Mouse (Mus musculus): ENCODE data around the gene Cd151.

The Cd151 gene

DNA sequence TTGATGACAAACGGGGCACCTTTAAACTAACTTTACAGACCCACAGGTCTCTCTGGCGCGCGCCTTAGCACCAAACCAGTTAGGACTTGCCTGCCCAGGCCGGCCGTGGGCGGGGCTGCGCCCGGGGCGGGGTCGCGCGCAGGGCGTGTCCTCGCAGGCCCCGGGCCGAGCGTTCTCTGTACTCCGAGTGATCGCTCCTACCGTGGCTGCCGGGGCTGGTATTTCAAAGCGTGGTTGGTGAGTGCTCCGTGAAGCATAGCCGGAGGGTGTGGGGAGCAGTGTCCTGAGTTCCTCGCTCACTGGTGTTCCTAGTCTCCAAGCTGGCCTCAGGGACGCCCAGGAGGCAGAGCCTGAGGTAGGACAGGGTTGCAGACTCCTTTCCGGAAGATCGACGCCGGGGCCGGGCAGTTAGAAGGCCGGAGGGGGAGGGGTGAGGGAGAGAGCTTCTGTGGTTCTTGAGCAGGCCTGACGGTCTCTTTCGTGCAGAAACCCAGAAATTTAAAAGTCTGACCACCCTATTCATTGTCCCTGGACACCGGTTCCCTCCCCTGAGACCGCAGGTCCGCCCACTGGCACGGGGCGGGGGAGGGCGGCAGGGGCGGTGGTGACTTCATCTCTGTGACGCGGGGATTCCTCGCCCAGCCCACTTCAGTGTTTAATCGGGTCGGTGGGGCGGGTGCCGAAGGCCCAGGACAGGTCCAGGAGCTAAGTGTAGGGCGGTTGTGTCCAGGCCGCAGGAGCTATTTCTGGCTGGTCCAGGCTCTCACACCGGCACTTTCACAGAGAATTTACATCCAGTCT, at the start of gene Cd151:
TSS of gene Cd151 (plus strand) at position 163 of the 801 bp plus-strand sequence.
- DNase-seq (ENCODE audit: low spot score in 2 of 2) = peak in 1 of 2 experiments; percentile 52

DNA sequence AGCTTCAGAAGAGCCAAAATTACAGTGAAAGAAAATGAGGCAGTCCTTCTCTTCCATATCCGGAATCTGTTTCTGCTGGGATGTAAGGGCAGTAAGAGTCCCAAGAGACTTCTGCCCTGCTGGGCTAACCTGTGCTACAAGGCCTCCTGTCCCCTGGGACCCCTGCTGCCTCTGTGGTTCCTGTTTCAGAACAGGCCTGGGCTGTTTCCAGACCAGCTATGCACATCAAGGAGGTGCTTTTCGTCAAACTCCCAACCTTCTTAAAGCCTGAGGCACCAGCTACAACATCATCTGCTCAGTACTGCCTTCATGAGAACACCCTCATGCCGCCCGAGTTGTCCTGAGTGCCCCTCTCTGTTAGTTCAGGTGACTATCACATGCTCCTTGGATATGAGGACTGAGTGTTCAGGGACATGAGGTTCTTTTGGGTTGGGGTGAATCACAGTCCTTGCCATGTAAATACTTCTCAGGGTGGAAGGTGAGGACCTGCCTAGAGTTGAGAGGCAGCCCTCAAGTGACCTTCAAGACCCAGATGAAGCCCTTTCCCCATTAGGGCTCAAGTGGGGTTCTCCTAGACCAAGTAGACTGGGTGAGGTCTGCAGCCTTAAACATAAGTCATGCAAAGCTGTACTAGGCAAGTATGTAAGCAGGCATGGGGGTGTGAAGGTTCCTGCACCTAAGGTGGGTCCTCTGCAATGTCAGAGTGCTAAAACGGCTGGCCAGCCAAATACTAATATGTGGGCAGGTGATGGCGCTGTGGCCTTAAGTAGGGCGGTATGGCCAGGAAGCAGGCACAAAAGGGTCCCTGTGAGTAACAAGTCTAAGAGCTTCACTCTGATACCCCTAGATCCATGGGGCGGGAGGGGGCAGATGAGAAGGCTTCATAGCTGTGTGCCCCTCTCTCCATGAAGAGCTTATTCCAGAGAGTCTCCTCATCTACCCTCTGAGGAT, 49.2 kb upstream of the Cd151 start:
- no peak for DNase-seq (ENCODE audit: low spot score in 2 of 2)

DNA sequence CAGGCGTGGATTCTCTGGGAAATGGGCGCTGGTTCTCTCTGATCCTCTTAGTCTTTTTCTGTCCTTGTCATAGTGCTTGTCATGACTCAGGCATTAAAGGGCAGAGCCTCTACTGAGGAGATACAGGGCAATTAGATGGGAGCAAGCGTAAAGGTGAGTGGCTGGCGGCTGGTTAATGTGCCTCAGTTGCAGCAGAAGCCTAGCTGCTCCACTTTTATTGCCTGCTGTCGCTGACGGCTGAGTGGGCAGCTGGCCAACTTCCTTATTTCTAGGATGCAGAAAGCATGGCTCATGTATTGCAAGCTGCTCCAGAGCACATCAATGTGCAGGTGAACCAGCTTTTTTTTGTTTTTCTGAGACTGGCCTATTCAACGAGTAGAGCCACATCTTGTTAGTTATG, 48.2 kb upstream of the Cd151 start:
- no peak for DNase-seq (ENCODE audit: low spot score in 2 of 2)

DNA sequence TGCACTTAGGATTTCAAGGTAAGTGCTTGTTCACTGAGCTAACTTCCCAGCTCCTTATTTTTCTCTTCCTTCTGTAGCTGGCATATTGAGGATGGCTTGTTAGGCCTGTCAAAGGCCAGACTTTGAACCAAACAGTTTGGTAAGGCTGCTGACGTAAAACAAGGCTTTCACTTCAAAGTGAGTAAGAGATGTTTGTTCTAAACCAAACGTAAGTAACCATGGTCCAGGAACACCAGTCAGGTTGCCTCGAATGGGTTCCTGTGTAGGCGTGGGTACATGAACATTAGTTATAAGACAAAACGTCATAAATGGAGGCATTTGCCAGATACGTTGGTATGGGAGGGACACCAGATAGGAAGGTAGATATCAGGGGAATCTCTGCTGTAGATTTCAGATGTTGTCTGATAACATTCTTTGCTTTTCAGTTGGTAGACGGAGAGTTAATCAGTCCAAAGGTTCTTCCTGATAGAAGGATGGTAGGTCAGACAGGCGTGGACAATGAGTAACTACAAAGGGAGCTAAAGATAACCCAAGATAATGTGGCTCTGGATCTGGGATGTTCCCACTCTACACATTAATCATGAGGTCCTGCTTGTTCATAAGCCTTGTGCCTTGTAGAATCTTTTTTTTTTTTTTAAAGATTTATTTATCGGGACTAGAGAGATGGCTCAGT, 47.0 kb upstream of the Cd151 start:
- no peak for DNase-seq (ENCODE audit: low spot score in 2 of 2)

DNA sequence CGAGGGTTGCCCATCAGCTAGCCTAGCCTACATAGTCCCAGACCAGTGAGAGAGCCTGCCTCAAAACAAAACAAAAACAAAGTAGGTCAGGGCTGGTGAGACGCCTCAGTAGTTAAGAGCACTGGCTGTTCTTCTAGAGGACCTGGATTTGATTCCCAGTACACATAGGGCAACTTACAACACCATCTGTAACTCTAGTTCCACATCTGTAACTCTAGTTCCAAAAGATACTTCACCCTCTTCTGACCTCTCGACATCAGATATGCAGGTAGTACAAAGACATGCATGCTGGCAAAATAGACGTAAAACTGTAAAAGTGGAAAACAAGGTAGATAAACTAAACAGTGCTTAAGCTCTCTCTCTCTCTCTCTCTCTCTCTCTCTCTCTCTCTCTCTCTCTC, 43.4 kb upstream of the Cd151 start:
- no peak for DNase-seq (ENCODE audit: low spot score in 2 of 2)

DNA sequence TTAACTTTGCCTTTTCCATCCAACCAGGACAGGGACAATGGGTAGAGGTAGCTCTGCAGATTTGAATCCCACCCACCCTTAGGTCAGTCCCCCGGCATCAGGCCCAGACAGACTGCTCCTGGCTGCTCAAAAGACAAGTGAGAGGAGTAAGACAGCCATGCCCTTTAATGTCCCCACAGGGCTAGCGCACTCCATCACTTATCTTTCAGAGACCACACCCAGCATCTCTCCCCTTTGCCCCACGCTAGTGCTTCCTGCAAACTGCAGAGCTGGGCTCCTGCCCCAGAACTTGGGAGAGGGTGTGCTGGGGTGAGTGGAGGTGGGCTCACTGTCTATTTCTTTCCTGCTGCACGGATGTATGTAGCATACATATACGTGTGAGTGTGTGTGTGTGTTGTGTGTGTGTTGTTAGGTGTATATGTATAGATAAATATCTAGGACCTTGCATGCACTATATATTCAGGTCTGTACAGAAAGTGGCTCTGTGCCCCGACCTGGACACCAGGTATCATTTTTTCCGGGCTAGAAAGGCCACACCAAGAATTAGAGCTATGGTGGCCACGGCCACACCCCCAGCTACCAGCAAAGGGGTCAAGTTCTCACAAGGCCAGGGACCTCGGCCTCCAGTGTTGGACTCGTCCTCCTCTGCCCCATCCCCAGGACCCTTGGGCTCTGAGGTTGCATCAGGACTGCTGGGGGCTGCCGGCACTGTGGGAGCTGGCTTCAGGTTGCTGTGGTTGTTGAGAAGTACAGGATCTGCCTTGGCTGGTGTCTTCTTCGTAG, 40.1 kb upstream of the Cd151 start:
- no peak for DNase-seq (ENCODE audit: low spot score in 2 of 2)

DNA sequence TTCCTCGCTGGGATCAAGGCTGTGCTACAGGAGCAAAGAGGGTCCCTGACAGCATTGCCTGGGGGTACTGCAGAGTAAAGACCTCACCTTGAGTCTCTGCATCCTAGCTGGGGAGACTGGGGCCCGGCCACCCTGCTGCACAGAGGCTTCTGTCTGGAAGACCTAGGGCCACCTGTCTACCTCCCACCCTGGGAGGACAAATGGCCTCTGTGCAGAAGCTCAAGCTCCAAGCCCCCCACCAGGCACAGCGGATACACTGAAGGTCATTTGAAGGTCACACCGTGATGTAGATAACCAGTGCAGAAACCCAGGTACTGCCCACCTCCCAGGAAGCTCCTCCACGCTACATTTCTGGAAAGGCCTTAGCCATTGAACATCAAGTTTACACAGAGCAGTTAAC, 38.5 kb upstream of the Cd151 start:
- DNase-seq (ENCODE audit: low spot score in 2 of 2) = no peak

DNA sequence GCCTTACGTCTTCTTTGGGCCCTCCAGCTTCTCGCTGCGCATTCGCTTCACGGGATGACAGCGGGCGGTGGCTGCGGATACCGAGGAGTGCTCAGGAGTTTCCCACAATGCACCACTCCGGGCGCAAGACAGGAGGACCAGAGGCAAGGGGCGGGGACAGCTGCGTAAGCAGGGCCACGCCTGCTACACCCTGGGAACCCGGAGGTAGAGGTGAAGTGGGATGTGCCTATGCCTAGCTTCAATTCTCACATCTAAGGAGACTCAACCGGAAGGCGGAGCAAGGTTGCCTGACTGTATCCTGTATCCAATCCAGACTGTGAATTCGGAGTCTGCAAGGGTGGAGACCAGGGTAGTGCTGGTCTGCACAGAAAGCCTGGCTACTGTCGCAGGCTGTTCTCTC, 37.9 kb upstream of the Cd151 start, which contains the start of gene Cend1:
TSS of gene Cend1 (minus strand) at position 182 of the 400 bp plus-strand sequence.
- peak; percentile 82 to 87 for DNase-seq (ENCODE audit: low spot score in 2 of 2)

DNA sequence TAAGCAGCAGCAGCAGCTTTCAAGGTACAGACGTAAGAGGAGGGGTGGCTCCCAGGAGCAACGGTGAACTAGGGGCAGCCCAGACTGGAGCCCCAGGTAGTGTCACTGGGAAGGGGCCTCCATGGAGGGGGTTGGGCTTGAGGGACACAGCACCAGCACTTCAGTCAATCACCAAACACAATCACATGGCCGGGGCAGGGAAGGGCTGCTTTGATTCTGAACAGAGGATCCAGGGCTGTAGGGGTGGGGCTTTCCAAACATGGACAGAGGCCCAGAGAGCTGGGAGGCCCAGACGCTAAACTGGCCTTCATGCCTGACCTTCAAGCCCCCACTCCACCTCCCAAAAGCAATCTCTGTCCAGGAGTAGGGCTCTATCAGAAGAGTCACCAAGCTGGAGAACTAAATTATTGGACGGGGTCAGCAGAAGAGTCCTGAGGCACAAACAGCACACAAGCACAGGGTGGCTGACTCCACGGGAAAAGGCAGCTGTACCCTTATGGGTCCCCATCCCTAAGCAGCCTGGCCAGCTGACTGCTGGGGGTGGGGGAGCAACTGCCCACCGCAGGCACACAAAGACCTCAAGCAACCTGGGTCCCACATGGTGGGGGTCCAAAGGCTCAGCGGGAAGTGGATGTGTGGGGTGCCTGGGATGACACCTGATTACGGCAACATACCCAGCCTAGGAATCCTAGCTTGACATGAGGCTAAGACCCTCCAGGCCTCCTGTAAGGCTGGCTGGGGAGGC, 37.2 kb upstream of the Cd151 start:
- no peak for DNase-seq (ENCODE audit: low spot score in 2 of 2)

DNA sequence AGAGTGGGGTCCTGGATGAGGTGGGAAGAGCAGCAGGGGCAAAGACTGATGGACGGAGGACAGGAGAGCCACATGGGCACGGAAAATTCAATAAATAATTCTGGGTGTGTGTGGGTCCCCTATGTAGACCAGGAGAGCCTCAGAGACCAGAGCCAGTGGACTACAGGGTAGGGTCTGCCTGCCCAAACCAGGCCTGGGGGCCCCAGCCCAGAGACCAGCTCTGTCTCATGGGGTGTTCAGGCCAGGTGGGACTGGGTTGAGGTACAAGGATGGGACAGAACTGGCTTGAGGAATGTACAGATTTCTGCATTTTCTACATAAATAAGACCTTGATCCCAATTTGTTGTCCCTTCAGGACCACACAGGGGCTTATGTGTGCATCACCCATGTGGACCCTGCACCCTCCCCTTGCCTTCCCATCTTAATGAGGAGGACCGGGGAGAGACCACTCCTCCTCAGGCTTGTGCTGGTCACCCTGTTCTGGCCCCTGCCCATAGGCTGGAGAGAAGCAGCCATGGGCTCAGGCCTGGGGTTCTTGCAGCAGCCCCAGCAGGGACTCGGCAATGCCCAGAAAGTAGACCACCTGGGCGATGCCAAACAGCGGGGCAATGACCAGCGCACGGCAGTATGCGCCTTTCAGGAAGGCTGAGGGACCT, 36.5 kb upstream of the Cd151 start:
- DNase-seq (ENCODE audit: low spot score in 2 of 2) = no peak

DNA sequence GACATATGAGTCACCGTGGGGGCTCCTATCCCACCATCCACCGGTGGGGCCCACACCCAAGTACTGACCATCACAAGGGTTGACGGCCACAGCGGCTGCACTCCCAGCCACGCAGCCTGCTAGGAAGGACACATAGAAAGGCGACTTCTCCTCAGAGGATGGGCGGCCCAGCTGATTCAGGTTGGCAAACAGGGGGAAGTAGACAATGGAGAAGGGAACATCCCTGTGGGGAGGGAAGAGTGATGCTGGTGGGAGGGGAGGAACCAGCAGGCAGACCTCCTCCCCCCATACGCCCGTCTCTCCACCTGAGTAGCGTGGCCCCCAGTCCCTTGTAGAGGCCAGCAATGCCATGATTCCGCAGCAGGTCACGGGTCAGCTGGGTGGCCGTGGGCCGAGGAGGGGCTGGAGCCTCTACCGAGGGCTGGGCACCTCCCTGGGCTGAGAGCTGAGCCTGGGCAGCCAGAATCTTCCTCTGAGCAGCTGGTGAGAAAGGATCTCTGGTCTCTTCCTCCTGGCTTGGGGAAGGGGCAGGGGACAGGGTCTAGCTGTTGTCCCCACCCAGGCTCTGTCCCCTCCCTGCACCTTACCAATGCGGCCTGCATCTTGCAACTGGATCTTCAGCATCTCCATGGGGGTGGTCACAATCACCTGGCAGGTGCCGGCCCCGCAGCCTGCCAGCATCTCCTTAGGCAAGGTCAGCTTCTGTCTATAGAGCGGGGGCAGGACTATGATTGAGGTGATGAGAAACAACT, 35.6 kb upstream of the Cd151 start:
- DNase-seq (ENCODE audit: low spot score in 2 of 2) = peak in 1 of 2 experiments; percentile 9

DNA sequence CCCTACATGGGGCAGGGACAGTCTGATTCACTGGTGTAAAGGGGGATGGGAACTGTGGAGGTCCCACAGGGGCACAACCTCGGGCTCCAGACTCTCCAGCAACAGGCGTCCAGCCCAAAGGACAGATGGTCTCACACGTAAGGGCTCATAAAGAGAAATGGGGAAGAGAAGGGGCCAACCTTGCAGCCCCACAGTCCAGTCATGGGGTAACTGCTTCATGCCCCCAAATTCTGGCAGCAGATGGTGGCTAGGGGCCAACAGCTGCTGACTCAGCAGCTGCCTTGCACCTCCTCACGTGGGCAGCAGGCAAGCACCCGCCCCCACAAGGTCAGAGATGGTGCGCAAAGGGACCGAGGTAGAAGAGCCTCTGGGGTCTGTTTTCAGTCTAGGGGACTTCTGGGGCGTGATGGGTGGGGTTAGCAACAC, 35.0 kb upstream of the Cd151 start:
- DNase-seq (ENCODE audit: low spot score in 2 of 2) = peak in 1 of 2 experiments; percentile 7

DNA sequence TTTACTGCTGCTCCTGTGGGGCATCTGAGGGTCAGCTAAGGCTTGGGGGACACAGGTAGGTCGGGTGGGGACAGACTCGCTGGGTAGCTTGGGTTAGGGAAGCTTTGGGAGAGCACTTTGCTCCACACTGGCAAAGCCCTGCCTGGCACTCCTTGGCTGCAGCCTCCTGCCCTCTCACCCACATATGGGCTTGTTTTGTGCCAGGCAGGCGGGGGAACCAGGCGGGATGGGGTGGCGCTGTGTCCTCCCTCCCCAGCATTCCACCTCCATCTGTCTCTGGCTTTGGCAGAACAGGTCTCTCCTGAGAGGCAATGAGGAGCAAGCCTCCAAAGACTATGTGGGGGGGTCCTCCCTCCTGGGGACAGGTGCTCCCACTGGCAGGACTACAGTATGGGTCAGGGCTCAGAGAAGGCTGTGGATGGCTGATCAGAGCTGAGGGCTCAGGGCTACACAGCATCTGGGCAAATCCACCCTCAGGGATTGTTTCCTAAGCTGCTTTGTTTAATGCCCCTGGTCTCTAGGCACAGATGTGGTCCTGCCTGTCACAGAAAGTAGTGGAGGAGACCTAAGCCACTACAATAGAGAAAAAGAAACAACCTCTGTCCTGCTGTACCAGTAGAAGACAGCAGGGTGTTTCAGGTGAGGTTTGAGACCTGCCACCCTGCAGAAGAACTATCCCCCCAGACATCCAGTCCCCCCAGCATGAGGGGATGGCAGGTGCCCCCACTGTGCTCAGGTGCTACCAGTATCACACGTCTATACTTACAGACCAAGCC, 34.3 kb upstream of the Cd151 start:
- peak in 1 of 2 experiments; percentile 16 for DNase-seq (ENCODE audit: low spot score in 2 of 2)

DNA sequence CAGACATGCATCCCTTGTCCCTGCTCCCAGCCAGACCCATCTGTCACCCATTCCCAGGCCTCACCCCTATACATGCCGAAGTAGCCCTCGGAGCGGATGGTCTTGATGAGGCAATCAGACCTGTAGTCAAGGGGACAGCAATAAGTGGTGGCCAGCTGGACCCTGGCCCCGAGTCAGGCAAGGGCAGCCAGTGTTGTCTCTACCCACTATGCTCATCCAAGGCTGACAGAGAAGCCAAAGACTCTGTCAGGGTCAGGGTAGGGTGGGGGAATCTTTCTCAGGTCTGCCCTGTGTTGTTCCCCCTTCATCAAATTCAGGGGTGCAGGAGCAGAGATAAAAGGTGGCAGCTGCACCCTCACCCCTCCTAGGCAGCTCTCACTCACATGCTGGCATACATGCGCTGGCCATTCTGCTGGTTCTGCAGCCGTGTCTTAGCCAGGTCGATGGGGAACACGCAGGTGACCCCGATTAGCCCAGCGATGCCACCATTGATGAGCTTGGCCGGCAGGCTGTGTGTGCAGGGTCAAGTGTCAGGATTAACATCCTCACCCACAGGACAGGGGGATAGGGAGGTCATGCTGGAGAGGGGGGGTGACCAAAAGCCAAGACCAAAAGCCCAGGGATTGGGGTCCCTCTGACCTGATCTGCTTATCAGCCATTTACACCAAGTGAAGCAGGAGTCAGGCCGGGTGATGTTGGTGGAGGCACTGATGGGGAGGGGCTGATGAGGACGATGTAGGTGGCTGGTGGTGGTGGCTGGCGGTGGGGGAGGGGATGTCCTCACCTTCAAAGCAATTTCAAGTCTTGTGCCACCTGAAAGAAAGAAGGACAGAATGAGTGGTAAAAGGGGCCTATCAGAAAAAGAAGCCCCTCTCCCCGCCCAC, 33.4 kb upstream of the Cd151 start:
- DNase-seq (ENCODE audit: low spot score in 2 of 2) = peak in 1 of 2 experiments; percentile 31

DNA sequence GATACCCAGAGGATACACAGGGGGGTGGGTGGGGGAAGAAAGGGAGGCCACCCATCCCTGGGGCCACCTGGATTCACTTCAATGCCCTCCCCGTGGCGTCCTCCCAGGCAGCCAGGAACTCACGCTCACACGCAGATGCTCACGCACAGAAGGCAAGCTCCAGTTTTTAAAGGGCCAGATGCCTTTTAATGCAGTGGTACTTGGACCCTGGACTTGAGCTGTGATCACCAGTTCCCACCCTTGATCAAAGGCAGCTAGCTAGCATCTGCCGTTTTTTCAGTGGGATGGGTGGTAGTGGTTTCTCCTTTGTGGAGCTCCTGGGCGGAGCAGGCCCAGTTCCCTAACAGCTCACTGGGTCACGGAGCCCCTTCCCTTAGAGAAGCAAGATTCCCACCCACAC, 32.7 kb upstream of the Cd151 start:
- DNase-seq (ENCODE audit: low spot score in 2 of 2) = peak; percentile 46 to 58

DNA sequence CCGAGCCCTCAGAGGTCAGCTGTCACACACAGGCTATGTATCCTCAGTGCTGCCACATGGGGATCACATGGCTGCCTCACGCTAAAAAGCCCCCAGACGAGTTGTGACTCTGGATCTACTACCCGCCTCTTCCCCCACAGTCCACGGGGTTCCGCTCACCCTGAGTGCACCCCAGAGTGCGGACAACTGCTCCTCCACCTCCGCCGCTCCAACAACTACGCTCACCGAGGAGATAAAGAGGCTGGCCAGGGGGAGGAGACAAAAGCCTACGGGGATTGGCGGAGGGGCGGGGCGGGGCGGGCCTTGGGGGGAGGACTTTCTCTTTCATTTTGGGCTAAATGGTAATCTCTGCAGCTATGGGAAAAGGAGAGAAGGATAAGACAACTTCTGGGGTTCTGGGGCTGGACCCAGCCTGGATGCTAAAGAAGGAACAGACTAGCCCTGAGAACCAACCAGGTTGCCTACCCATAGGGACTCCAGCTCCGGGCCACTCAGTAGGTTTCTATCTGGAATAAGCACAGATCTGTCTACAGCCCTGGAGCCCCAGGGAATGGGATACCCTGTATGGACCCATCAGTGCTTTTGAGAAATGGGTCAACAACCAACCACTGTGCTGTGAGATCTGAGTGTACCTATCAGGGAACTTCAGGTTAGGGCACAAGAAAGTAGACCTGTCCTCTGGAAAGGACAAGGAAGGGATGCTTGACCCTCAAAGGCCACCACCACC, 31.9 kb upstream of the Cd151 start:
- peak in 1 of 2 experiments; percentile 40 for DNase-seq (ENCODE audit: low spot score in 2 of 2)

Data from frontal cortex, postnatal 14 days (tissue).